11 mouse cellular contexts compared by ENCODE assay signal in genomic region chr1:126597376-126597775, GRCm38 (mm10).
DNase-seq lines count a peak whose midpoint lies in the region; ATAC-seq and TF ChIP-seq lines count a peak whose summit lies in the region.
"Had no signal": no experiment of that assay in that cellular context is flagged by ENCODE, and none has a peak within 500 bp of the region (broad histone marks: within the 10 kb centered on the region; RNA-seq: fewer than 3 reads in every experiment).

No protein-coding gene starts in this region.

- no peaks in the 10 kb centered on the region for H3K36me3 ChIP-seq in lung, embryonic 14.5 days (ENCODE audit: insufficient read depth)
- no peaks in the 10 kb centered on the region for H3K36me3 ChIP-seq in hindbrain, embryonic 15.5 days
- H3K36me3 ChIP-seq in neural tube, embryonic 11.5 days (ENCODE audit: control insufficient read depth, insufficient read depth, low read length): no peaks in the 10 kb centered on the region

- TF ChIP-seq CTCF in lung, embryonic 14.5 days (IDR thresholded peaks at IDR 0.05; ENCODE audit: low read depth): no peak

- DNase-seq in adrenal gland, adult (ENCODE audit: inconsistent age in 2 of 2, low spot score in 1 of 2): peak; percentile 14 to 33
- no peak for DNase-seq in adrenal gland, postnatal 4 days (ENCODE audit: low spot score in 2 of 2)
- DNase-seq in lung, embryonic 14.5 days: peak; percentile 81
- no peak for DNase-seq in lung, postnatal 36 days
- peak; percentile 32 for DNase-seq in neural tube, embryonic 11.5 days (ENCODE audit: low spot score)
- no peak for DNase-seq in spleen, adult 12 weeks (ENCODE audit: low spot score)
- DNase-seq: cerebellum, postnatal 10 days had no signal

- H3K4me3 ChIP-seq in lung, embryonic 14.5 days (ENCODE audit: low read depth, low read length): no peak overlapping the region
- no peak overlapping the region for H3K4me3 ChIP-seq in hindbrain, embryonic 15.5 days
- no peak overlapping the region for H3K4me3 ChIP-seq in neural tube, embryonic 11.5 days (ENCODE audit: low read depth, low read length)

- no peaks in the 10 kb centered on the region for H3K27me3 ChIP-seq in lung, embryonic 14.5 days (ENCODE audit: insufficient read depth, low read length)
- no peaks in the 10 kb centered on the region for H3K27me3 ChIP-seq in hindbrain, embryonic 15.5 days
- H3K27me3 ChIP-seq in neural tube, embryonic 11.5 days (ENCODE audit: control insufficient read depth, insufficient read depth, low read length): no peaks in the 10 kb centered on the region
- H3K27me3 ChIP-seq: Patski had no signal

- H3K4me2 ChIP-seq in lung, embryonic 14.5 days: no peak overlapping the region
- H3K4me2 ChIP-seq in hindbrain, embryonic 15.5 days: no peak overlapping the region
- H3K4me2 ChIP-seq in neural tube, embryonic 11.5 days (ENCODE audit: low read depth): no peak overlapping the region

- H3K27ac ChIP-seq in lung, embryonic 14.5 days (ENCODE audit: low read depth): no peak overlapping the region
- no peak overlapping the region for H3K27ac ChIP-seq in hindbrain, embryonic 15.5 days (replicated peaks)
- H3K27ac ChIP-seq in neural tube, embryonic 11.5 days (ENCODE audit: low read depth, low read length): no peak overlapping the region
- H3K27ac ChIP-seq: macrophage had no signal

- WGBS in lung, embryonic 14.5 days: 18% methylated on average over 3 of the region's 3 CpGs
- WGBS in hindbrain, embryonic 15.5 days: 24% methylated on average over 3 of the region's 3 CpGs
- 20% methylated on average over 3 of the region's 3 CpGs for WGBS in neural tube, embryonic 11.5 days

- H3K4me1 ChIP-seq in lung, embryonic 14.5 days (ENCODE audit: insufficient read depth): peaks cover 20% of the 10 kb centered on the region
- peaks cover 5% of the 10 kb centered on the region; the same call in 1 of the 2 replicates for H3K4me1 ChIP-seq in hindbrain, embryonic 15.5 days (replicated peaks)
- no peaks in the 10 kb centered on the region; the same call in 1 of the 2 replicates for H3K4me1 ChIP-seq in neural tube, embryonic 11.5 days (ENCODE audit: control insufficient read depth, insufficient read depth, low read length)

- no peaks in the 10 kb centered on the region for H3K9me3 ChIP-seq in lung, embryonic 14.5 days (ENCODE audit: low read depth, low read length)
- H3K9me3 ChIP-seq in hindbrain, embryonic 15.5 days: no peaks in the 10 kb centered on the region
- no peaks in the 10 kb centered on the region for H3K9me3 ChIP-seq in neural tube, embryonic 11.5 days (ENCODE audit: control insufficient read depth, low read length)

- peak; percentile 69 for ATAC-seq in lung, embryonic 14.5 days (ENCODE audit: insufficient read depth)
- peak; percentile 34; the same call in 1 of the 2 replicates for ATAC-seq in hindbrain, embryonic 15.5 days (ENCODE audit: low FRiP score, low read depth)
- ATAC-seq in neural tube, embryonic 11.5 days (ENCODE audit: insufficient read depth, low FRiP score, low TSS enrichment): peak; percentile 68
- no peak for ATAC-seq in erythroblast, adult 5-6 weeks (replicated peaks; ENCODE audit: low FRiP score, poor library complexity, severe bottlenecking)
- ATAC-seq: Patski had no signal

- no peak overlapping the region for H3K9ac ChIP-seq in lung, embryonic 14.5 days
- H3K9ac ChIP-seq in hindbrain, embryonic 15.5 days: no peak overlapping the region
- no peak overlapping the region for H3K9ac ChIP-seq in neural tube, embryonic 11.5 days (ENCODE audit: low read length)

Comparison
In these comparisons a context has a peak if more than half of its experiments do, and no peak if none do; other contexts are left out.
1. DNase-seq: peak in adrenal gland, adult (2 of 2), lung, embryonic 14.5 days (single experiment) and neural tube, embryonic 11.5 days (single experiment); none in adrenal gland, postnatal 4 days (0 of 2), lung, postnatal 36 days (single experiment) and spleen, adult 12 weeks (single experiment).